Mouse (Mus musculus): ENCODE results near the gene Mlxipl. TPM values are rescaled to one million over a fixed set of nuclear protein-coding genes. Genes with fewer than 3 reads are reported as not detected.

Gene Mlxipl
- polyA plus RNA-seq (2015; fragmentation: Nextera tagmentation; extraction: Ambion mirVana): 9.6 and 9.8 TPM in 2 replicates

GRCm38 (mm10) chr5:135089653-135090052 is at the start of gene Mlxipl:
Gene Mlxipl, plus strand, starts transcription at chr5:135089890.

DNA sequence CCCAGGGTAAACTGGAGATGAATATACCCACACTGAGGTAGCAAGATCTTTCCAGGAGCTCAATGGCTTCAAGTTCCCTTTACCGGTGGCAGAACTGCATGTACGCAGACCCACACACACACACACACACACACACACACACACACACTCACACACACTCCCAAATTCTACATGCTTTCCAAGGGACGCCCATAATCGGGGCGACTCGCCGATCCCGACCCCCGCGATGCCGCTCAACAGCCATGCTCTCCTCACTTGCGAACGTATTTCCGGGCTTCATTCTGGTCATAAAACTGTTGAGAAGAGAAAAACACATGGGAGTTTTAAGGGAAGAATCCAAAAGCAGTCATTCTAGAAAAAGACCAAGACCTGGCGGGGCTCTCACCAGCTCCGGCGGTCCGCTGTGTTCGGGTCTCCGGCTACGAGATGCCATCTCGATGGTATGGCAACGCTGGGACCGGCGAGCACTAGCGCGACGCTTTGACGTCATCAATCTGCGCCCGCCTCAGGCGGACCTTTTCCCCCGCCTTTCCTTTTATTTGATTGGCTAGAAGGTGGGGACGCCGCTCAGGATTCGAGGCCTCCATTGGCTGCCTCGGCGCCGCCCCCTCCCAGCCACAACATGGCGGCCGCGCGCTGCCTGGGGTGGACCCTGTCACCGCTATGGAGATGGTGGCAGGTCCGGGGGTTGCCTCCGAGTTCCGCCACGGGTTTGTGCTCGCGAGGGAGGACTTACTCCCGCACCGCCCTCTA is 25.9 kb upstream of the Mlxipl start, which contains the start of gene Dnajc30:
Gene Dnajc30, plus strand, starts transcription at position 574 of the 753 bp plus-strand sequence.

DNA sequence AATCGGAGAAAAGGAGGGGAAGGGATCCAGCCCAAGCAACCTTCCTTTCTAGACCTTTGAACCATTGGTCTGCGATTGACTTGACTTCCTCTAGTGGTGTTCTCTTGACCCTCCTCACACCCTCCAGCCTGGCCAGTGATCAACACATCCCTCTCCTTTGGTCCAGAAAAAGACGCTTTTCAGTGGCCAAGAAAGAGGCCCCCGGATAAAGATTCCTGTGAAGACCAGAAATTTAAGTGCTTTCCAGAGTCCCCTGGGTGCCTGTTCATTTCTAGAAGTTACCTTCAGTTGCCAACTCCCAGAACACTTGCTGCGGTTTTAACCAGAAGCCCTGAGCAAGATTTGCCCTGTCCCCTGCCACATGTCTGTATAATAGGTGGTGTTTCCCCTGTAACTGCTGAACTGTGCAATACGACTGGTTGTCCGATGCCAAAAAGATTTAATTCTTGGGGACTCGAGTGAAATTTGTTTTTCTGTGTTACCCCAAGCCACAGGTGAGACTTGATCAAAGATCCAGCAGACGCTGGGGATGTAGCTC is 24.7 kb upstream of the Mlxipl start, which contains the start of gene Bud23:
Gene Bud23, minus strand, starts transcription at position 51 of the 538 bp plus-strand sequence.

DNA sequence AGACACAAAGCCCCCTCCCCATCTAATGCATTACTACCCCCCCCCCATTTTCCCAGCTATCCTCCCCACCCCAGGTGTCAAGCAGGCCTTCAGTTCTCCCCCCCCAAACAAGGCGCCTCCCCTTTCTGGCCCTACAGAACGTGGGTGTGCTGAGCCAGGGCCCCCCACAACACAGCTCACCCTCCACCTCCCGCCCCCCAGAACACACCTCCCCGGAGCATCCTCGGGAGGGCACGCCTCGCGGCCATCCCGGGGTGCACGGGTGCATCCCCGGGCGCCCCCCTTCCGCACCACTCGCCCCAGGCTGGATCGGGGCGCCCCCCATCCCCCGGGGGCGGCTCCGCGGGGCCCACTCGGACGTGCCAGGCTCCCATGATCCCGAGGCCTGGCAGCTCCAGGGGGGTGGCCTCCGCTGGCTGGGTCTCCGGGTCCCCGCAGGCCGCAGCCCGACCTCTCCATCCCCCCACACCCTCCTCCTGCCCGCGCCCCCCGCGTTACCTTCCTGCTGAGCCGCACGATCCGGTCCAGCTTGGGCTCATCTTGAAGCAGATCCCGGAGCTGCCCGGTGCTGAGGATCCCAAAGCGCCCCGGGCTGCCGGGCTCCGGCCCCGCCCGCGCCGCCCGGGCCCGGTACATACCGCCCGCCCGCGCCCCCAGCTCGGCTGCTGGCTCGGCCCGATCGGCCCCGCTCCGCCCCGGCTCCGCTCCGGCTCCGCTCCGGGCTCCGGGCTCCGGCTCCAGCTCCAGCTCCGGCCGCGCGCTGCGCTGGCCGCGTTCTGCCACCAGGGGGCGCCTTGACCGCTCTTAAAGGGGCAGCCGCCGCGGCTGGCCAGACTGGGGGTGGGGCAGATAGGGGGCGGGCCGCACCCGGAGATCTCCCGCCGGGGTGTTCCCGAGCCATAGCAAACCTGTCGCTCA is 11.9 kb upstream of the Mlxipl start, which contains the start of gene Vps37d:
Gene Vps37d, minus strand, starts transcription at position 703 of the 918 bp plus-strand sequence.

DNA sequence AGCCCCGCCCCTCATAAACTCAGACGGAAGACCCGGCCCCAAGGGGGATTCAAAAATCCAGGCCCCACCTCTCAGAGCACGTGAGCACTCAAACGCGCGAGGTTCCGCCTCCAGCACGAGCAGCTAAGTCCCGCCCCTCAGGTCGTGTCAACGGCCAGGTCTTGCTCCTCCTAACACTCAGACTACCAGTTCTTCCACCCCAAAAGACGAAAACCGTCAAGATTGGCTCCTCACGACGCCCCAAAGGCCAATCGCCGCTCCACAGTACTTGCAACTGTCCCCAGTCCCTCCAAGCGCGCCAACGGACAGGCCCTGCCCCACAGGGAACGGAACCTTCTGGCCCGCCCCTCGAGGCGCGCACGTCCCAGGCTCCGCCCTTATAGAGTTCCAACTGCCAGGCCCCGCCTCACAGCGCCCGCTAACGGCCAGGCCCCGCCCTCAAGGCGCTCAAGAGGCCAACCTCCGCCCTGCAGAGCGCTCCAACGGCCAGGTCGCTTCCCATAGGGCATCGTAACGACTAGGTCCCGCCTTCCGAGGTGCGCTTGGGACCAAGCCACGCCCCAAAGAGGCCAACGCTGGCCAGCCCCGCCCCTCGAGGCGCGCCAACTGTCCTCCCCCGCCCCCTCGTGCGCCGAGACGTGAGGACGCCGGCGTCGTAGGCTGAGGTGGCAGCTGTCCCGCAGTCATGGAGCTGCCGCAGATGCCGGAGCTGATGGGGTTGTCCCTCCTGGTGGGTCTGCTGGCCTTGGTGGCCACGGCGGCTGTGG is 59.5 kb downstream of the Mlxipl start, which contains the start of gene Tbl2:
Gene Tbl2, plus strand, starts transcription at position 605 of the 767 bp plus-strand sequence.

GRCm38 (mm10) chr5:135168063-135169062 is 78.7 kb downstream of the Mlxipl start, which contains the start of gene Bcl7b:
Gene Bcl7b, plus strand, starts transcription at chr5:135168283.

DNA sequence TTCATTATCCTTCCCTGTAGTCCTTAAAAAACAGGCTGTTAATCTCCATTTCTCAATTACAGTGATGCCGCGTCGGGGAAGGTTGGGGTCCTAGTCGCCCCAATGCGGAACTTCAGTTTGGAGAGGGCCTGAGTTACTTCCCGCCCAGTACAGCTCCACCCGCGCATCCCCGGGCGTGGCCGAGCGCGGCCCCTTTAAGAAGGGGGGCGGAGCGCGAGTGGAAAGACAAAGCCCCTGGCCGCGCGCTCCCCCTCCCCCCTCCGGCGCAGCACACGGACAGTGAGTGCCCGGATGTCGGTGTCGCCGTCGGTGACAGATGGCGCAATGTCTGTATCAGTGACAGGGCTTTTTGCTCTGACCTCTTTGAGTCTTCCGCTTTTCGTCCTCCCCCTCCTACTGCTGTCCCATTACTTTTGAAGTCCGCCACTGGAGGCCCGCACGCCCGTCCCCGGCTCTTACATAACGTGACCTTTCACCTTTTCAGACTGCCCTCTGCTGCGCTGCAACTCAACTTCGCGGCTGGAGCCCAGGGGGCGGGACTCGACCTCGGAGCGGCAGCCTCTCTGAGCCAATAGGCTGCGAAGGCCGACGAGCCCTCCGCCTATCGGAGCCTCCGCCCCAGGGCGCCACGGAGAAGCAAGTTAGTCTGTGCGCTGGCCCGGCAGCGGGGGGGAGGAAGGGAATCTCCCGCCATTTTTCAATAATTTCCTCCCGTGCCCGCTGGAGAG is 97.1 kb downstream of the Mlxipl start, which contains the start of gene Baz1b:
Gene Baz1b, plus strand, starts transcription at position 644 of the 728 bp plus-strand sequence.

Other genes with a start within 250 kb of the Mlxipl start
- not detected in 2 replicates for gene Tmem270, start 183.2 kb upstream of the Mlxipl start, polyA plus RNA-seq (2015; fragmentation: Nextera tagmentation; extraction: Ambion mirVana)
- gene Cldn13, start 174.4 kb upstream of the Mlxipl start, polyA plus RNA-seq (2015; fragmentation: Nextera tagmentation; extraction: Ambion mirVana): not detected in 2 replicates
- gene Mettl27, start 157.5 kb upstream of the Mlxipl start, polyA plus RNA-seq (2015; fragmentation: Nextera tagmentation; extraction: Ambion mirVana): 9.7 and 10.3 TPM in 2 replicates
- 0.10 and 0.84 TPM in 2 replicates for gene Cldn4, start 143.0 kb upstream of the Mlxipl start, polyA plus RNA-seq (2015; fragmentation: Nextera tagmentation; extraction: Ambion mirVana)
- 0.38 TPM in 1 of 2 replicates, not detected in the other for gene Cldn3, start 103.7 kb upstream of the Mlxipl start, polyA plus RNA-seq (2015; fragmentation: Nextera tagmentation; extraction: Ambion mirVana)
- gene Abhd11, start 80.7 kb upstream of the Mlxipl start, polyA plus RNA-seq (2015; fragmentation: Nextera tagmentation; extraction: Ambion mirVana): 64.2 and 64.4 TPM in 2 replicates
- gene Stx1a, start 66.4 kb upstream of the Mlxipl start, polyA plus RNA-seq (2015; fragmentation: Nextera tagmentation; extraction: Ambion mirVana): 1.7 and 1.9 TPM in 2 replicates
- gene Dnajc30, start 25.7 kb upstream of the Mlxipl start, polyA plus RNA-seq (2015; fragmentation: Nextera tagmentation; extraction: Ambion mirVana): 34.0 and 34.2 TPM in 2 replicates
- gene Bud23, start 24.9 kb upstream of the Mlxipl start, polyA plus RNA-seq (2015; fragmentation: Nextera tagmentation; extraction: Ambion mirVana): 38.2 and 48.1 TPM in 2 replicates
- 2.1 and 2.6 TPM in 2 replicates for gene Vps37d, start 11.6 kb upstream of the Mlxipl start, polyA plus RNA-seq (2015; fragmentation: Nextera tagmentation; extraction: Ambion mirVana)
- 12.9 and 16.9 TPM in 2 replicates for gene Tbl2, start 59.8 kb downstream of the Mlxipl start, polyA plus RNA-seq (2015; fragmentation: Nextera tagmentation; extraction: Ambion mirVana)
- 37.1 and 39.5 TPM in 2 replicates for gene Bcl7b, start 78.4 kb downstream of the Mlxipl start, polyA plus RNA-seq (2015; fragmentation: Nextera tagmentation; extraction: Ambion mirVana)
- 13.8 and 14.0 TPM in 2 replicates for gene Baz1b, start 97.4 kb downstream of the Mlxipl start, polyA plus RNA-seq (2015; fragmentation: Nextera tagmentation; extraction: Ambion mirVana)
- 24.7 and 25.4 TPM in 2 replicates for gene Fzd9, start 161.3 kb downstream of the Mlxipl start, polyA plus RNA-seq (2015; fragmentation: Nextera tagmentation; extraction: Ambion mirVana)